In the genomic region with DNA sequence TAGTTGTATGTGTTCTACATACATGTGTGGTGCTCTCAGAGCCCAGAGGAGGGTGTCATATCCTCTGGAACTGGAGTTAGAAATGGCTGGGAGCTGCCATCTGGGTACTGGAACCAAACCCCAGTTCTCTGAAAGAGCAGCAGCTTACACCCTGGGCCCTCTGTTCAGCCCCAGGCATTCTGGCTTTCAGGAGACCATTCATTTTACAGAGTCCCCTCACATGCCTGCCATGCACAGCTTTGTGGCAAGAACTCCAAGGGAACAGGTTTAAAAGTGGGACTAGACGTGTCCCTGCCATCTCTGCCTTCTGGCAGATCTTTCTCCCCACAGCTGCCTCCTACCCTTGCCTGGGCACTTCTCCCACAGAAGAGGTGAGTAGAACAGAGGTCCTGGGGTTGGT, we compare ENCODE assay signal across 9 mouse cellular contexts. TPM values are rescaled to one million over a fixed set of nuclear protein-coding genes. Genes with fewer than 3 reads are reported as not detected.
"Had no signal": no experiment of that assay in that cellular context is flagged by ENCODE, and none has a peak within 500 bp of the region (broad histone marks: within the 10 kb centered on the region; RNA-seq: fewer than 3 reads in every experiment).

No protein-coding gene starts in this region.

- H3K4me1 ChIP-seq: limb, embryonic 12.5 days; midbrain, embryonic 12.5 days; neural tube, embryonic 13.5 days had no signal

- H3K27ac ChIP-seq: kidney, postnatal 0 days; limb, embryonic 12.5 days; neural tube, embryonic 13.5 days had no signal

- H3K4me3 ChIP-seq: limb, embryonic 12.5 days; midbrain, embryonic 12.5 days; neural tube, embryonic 13.5 days had no signal

- ATAC-seq: midbrain, embryonic 16.5 days had no signal

- H3K9ac ChIP-seq: limb, embryonic 12.5 days; lung, embryonic 14.5 days; midbrain, embryonic 12.5 days; neural tube, embryonic 13.5 days had no signal

- DNase-seq: lung, embryonic 14.5 days; right cerebral cortex, postnatal 25 days had no signal

- H3K4me2 ChIP-seq: limb, embryonic 12.5 days; lung, embryonic 14.5 days; midbrain, embryonic 12.5 days; neural tube, embryonic 13.5 days had no signal

- H3K9me3 ChIP-seq: limb, embryonic 12.5 days; midbrain, embryonic 12.5 days; neural tube, embryonic 13.5 days had no signal

- H3K27me3 ChIP-seq: limb, embryonic 12.5 days; midbrain, embryonic 12.5 days; neural tube, embryonic 13.5 days had no signal

RNA-seq across cellular contexts. Expression of gene Dok7, which starts 22.9 kb away (rescaled TPM):
- total RNA-seq: liver, adult 2 months; megakaryocyte-erythroid progenitor cell, adult 5-6 weeks had no signal
- polyA plus RNA-seq: liver, adult 2 months had no signal
